Mouse (Mus musculus): ENCODE results near the gene Prss46. TPM values are rescaled to one million over a fixed set of nuclear protein-coding genes. Genes with fewer than 3 reads are reported as not detected.

The Prss46 gene
- polyA plus RNA-seq (2014; fragmentation: Illumina TruSeq; extraction: RNeasy Lipid Tissue Mini Kit (QIAGEN cat#74804); ENCODE audit: low read depth, low replicate concordance): not detected

DNA sequence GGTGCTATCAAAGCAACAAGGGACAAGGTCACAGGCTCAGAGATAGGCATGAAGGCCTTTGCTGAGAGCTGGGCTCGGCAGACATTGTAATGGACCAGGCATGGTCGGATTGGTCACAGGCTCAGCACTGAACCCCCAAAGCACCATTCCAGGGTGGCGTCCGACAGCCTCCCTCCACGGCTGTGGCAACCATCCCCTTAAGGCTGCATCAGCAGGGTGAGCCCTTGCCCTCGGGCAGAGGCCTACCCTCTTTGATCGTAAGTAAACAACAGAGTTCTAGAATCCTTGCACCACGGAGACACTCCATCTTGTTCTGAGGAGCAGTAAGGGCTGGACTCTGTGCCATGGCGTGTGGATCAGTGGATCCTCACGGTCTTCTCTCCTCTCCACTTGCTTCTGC lies at the start of gene Prss46:
TSS of gene Prss46 (plus strand) at position 301 of the 400 bp plus-strand sequence.

DNA sequence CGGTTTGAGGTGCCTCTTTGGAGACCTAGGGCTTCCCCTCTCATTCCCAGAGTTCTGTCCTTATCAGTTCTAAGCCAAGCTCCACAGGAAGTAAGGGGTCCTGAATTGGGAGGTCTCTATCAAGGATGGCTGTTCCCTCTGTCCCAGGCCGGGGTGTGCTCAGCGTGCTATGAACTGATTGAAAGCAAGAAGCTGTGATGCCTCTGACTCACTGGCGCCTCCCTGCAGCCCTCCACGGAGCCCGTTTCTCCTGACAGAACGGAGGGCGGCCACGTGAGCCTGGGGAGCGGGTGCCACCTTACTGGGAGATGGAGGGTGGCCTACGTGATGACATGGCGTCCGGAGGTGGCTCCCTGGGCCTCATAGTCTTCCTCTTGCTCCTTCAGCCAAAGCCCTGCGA lies 46.4 kb upstream of the Prss46 start, which contains the start of gene Prss42:
TSS of gene Prss42 (plus strand) at position 301 of the 400 bp plus-strand sequence.

DNA sequence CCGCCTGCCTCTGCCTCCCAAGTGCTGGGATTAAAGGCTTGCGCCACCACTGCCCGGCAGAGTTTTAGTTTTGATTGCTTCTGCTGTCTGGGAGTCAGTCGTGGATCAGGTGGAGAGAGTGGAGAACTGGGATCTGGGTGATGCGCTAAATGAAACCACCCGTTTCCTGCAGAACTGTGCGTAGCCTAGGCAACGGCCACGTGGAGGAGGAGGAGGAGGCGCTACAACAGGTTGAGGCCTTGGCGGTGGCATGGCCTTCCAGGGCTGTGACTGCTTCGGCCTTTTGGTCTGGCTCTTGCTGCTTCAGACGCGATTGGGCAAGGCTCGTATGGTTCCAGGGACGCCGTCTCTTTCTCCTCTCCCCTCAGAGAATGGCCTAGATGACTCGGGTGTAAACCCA lies 30.5 kb upstream of the Prss46 start, which contains the start of gene Prss44:
TSS of gene Prss44 (plus strand) at position 206 of the 400 bp plus-strand sequence.

DNA sequence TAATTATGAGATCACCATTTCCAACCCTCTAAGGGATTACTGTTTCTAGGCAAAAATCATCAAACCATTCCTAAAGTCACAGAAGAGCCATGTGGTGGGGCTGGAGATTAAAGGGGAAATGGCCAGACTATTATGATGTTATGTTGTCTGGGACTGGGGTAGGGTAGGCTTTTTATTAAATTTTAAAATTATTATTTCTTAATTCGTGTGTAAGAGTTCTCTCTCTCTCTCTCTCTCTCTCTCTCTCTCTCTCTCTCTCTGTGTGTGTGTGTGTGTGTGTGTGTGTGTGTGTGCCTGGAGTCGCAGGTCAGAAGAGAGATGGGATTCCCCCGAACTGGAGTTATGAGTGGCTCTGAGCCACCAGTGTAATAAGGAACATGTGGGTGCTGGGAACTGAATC lies 17.9 kb upstream of the Prss46 start, which contains the start of gene Prss43:
TSS of gene Prss43 (plus strand) at position 301 of the 400 bp plus-strand sequence.

DNA sequence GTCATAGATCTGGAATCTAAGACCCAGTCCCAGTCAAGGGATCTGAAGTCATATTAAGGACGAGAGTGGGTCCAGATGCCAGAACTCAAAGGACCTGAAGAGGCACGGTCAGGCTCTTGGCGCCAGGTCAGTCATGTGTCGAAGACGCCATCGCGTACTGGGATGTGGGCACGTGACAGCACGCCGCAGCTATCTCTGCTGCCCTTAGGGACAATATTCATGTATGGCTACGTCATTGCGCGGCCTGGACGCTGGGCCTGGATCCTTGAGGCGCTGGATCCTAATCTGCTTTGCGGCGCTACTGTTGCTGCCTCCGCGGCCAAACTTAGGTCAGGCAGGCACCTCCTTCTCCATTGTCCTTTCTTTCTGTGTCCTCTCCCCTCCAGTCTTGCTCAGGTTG lies 9.9 kb upstream of the Prss46 start, which contains the start of gene Prss45:
TSS of gene Prss45 (plus strand) at position 178 of the 400 bp plus-strand sequence.

DNA sequence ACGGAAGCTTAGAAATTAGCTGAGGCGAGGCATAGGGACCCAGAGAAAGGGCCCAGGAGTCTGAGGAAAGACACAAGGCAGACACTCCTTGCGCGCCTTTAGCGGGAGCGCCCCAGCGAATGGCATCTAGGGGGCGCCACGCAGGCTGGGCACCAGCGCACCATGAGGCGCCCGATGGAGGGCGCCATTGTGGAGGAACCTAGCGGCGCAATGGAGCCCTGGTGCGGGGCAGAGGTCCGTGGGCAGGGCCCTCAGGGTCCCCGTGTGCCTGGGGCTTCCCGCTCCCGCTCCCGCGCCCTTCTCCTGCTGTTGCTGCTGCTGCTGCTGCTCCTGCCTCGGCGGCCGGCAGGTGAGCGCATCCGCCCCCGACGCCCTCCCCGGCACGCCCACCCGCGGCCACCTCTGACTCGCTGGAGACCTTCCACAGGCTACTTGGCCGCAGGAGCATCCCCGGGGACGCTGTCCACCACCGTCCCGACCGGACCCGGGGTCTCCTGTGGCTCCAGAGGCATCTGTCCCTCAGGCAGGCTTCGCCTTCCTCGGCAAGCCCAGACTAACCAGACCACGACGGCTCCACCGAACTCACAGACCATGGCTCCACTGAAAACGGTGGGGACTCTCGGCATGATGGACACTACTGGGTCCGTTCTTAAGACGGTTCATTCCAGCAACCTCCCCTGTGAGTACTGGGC lies 13.6 kb downstream of the Prss46 start, which contains the start of gene Prss50:
TSS of gene Prss50 (plus strand) at position 187 of the 692 bp plus-strand sequence.

DNA sequence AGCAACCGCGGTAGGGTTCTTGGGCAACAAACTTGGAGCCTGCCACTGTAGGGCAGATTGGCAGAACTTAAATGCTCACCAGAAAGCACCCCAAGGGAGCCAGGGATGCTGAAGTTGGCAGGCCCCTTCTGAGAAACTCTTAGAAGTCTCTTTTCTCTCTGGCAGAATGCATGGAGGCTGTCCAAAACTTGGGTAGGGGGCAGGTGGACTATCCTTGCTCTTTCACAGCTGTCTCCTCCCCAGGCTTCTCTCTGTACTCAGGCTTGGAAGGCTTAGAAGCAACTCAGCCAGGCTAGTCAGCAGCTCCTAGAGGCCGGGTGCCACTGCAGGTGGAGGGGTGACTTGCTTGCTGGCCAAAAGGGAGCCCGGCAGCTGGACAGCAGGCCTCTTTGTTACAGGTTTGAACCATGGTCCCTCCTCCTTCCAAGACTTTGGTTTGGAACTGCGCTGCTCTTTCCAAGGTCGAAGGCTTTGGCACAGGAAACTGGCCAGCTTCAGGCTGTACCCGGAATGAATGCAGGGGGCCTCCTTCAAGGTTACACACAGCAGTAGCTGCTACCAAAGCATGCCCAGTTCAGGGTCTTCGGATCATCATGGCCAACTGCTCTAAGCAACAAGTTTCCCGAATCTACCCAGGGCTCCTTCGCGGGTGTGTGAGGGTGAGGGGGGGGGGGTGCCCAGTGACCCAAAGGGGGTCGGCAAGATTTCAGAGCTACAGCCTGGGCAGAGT lies 35.0 kb downstream of the Prss46 start, which contains the start of gene Als2cl:
TSS of gene Als2cl (plus strand) at position 680 of the 730 bp plus-strand sequence.

DNA sequence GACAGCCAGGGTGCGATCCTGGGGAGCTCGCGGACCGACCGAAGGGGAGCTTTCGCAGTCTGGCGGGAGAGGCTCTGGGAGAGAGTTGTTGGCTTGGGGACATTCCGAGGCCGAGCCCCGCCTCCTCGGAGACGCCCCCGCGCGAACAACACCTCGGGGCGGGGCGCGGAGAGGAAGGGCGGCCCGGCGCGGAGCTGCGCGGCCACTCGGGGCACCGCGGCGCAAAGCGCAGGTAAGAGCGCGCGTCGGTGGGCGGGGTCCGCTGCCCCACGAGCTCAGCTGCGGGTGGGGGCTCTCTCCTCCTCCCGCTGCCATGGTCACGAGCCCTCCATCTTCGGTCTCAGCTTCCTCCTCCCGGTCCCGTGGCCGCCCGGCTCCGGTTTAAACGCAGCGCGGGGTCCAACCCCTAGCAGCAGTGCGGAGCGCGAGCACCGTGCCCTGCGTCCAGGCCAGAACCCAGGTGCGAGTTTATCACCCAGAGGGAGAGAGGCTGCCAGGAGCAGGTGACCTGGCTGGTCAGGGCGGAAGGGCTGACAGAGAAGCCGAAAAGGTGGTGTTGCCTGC lies 35.8 kb downstream of the Prss46 start, which contains the start of gene Tmie:
TSS of gene Tmie (minus strand) at position 116 of the 564 bp plus-strand sequence.

Other genes starting within 250 kb of the Prss46 start
- gene Nradd, start 220.1 kb upstream of the Prss46 start, polyA plus RNA-seq (2014; fragmentation: Illumina TruSeq; extraction: RNeasy Lipid Tissue Mini Kit (QIAGEN cat#74804); ENCODE audit: low read depth, low replicate concordance): 0.82 TPM
- gene Nbeal2, start 190.3 kb upstream of the Prss46 start, polyA plus RNA-seq (2014; fragmentation: Illumina TruSeq; extraction: RNeasy Lipid Tissue Mini Kit (QIAGEN cat#74804); ENCODE audit: low read depth, low replicate concordance): not detected
- gene Ccdc12, start 188.0 kb upstream of the Prss46 start, polyA plus RNA-seq (2014; fragmentation: Illumina TruSeq; extraction: RNeasy Lipid Tissue Mini Kit (QIAGEN cat#74804); ENCODE audit: low read depth, low replicate concordance): not detected
- not detected for gene Myl3, start 102.6 kb upstream of the Prss46 start, polyA plus RNA-seq (2014; fragmentation: Illumina TruSeq; extraction: RNeasy Lipid Tissue Mini Kit (QIAGEN cat#74804); ENCODE audit: low read depth, low replicate concordance)
- not detected for gene Pth1r, start 97.4 kb upstream of the Prss46 start, polyA plus RNA-seq (2014; fragmentation: Illumina TruSeq; extraction: RNeasy Lipid Tissue Mini Kit (QIAGEN cat#74804); ENCODE audit: low read depth, low replicate concordance)
- gene Prss42, start 46.3 kb upstream of the Prss46 start, polyA plus RNA-seq (2014; fragmentation: Illumina TruSeq; extraction: RNeasy Lipid Tissue Mini Kit (QIAGEN cat#74804); ENCODE audit: low read depth, low replicate concordance): not detected
- gene Prss44, start 30.5 kb upstream of the Prss46 start, polyA plus RNA-seq (2014; fragmentation: Illumina TruSeq; extraction: RNeasy Lipid Tissue Mini Kit (QIAGEN cat#74804); ENCODE audit: low read depth, low replicate concordance): not detected
- gene Prss43, start 17.8 kb upstream of the Prss46 start, polyA plus RNA-seq (2014; fragmentation: Illumina TruSeq; extraction: RNeasy Lipid Tissue Mini Kit (QIAGEN cat#74804); ENCODE audit: low read depth, low replicate concordance): not detected
- not detected for gene Prss45, start 9.9 kb upstream of the Prss46 start, polyA plus RNA-seq (2014; fragmentation: Illumina TruSeq; extraction: RNeasy Lipid Tissue Mini Kit (QIAGEN cat#74804); ENCODE audit: low read depth, low replicate concordance)
- not detected for gene Prss50, start 13.5 kb downstream of the Prss46 start, polyA plus RNA-seq (2014; fragmentation: Illumina TruSeq; extraction: RNeasy Lipid Tissue Mini Kit (QIAGEN cat#74804); ENCODE audit: low read depth, low replicate concordance)
- gene Als2cl, start 35.4 kb downstream of the Prss46 start, polyA plus RNA-seq (2014; fragmentation: Illumina TruSeq; extraction: RNeasy Lipid Tissue Mini Kit (QIAGEN cat#74804); ENCODE audit: low read depth, low replicate concordance): 2.3 TPM
- 0.87 TPM for gene Tmie, start 35.6 kb downstream of the Prss46 start, polyA plus RNA-seq (2014; fragmentation: Illumina TruSeq; extraction: RNeasy Lipid Tissue Mini Kit (QIAGEN cat#74804); ENCODE audit: low read depth, low replicate concordance)
- not detected for gene Fam240a, start 72.4 kb downstream of the Prss46 start, polyA plus RNA-seq (2014; fragmentation: Illumina TruSeq; extraction: RNeasy Lipid Tissue Mini Kit (QIAGEN cat#74804); ENCODE audit: low read depth, low replicate concordance)
- gene Tdgf1, start 101.7 kb downstream of the Prss46 start, polyA plus RNA-seq (2014; fragmentation: Illumina TruSeq; extraction: RNeasy Lipid Tissue Mini Kit (QIAGEN cat#74804); ENCODE audit: low read depth, low replicate concordance): 0.41 TPM
- 36.4 TPM for gene Lrrc2, start 107.0 kb downstream of the Prss46 start, polyA plus RNA-seq (2014; fragmentation: Illumina TruSeq; extraction: RNeasy Lipid Tissue Mini Kit (QIAGEN cat#74804); ENCODE audit: low read depth, low replicate concordance)
- gene Rtp3, start 146.1 kb downstream of the Prss46 start, polyA plus RNA-seq (2014; fragmentation: Illumina TruSeq; extraction: RNeasy Lipid Tissue Mini Kit (QIAGEN cat#74804); ENCODE audit: low read depth, low replicate concordance): 3.6 TPM
- gene Ltf, start 174.8 kb downstream of the Prss46 start, polyA plus RNA-seq (2014; fragmentation: Illumina TruSeq; extraction: RNeasy Lipid Tissue Mini Kit (QIAGEN cat#74804); ENCODE audit: low read depth, low replicate concordance): 4.1 TPM
- gene Ccrl2, start 213.0 kb downstream of the Prss46 start, polyA plus RNA-seq (2014; fragmentation: Illumina TruSeq; extraction: RNeasy Lipid Tissue Mini Kit (QIAGEN cat#74804); ENCODE audit: low read depth, low replicate concordance): 3.4 TPM

All from adrenal gland, adult 10 weeks (tissue).